Mouse (Mus musculus): Measurements from ENCODE around the gene Bach2. TPM values are rescaled to one million over a fixed set of nuclear protein-coding genes. Genes with fewer than 3 reads are reported as not detected.

Gene Bach2
- total and polyA plus RNA-seq, 2 experiments from 2014 or later = 2.1 to 2.4 TPM

- DNase-seq (ENCODE audit: low spot score) = peak; percentile 72
- 0 out of 2 replicates have a peak, but pooled peaks cover 6% of the 10 kb centered on the region for H3K4me1 ChIP-seq (ENCODE audit: control insufficient read depth, insufficient read depth)
- peak overlapping the region; percentile 96 for H3K27ac ChIP-seq (ENCODE audit: low read depth)
- under 1% methylated on average over 26 of the region's 26 CpGs for WGBS
- H3K36me3 ChIP-seq (replicated peaks; ENCODE audit: control insufficient read depth, insufficient read depth, low read length) = no peaks in the 10 kb centered on the region
- no peak for TF ChIP-seq EP300 (IDR thresholded peaks at IDR 0.05; ENCODE audit: low read depth)
- peak; percentile 53 for TF ChIP-seq CTCF (IDR thresholded peaks at IDR 0.05; ENCODE audit: low read depth)
- H3K27me3 ChIP-seq (ENCODE audit: control insufficient read depth, insufficient read depth, low read length) = no peaks in the 10 kb centered on the region
- peak; percentile 60 for ATAC-seq (ENCODE audit: insufficient read depth, low read depth)
- H3K9ac ChIP-seq (replicated peaks; ENCODE audit: low read depth, low read length) = peak overlapping the region; percentile 93
- no peaks in the 10 kb centered on the region for H3K9me3 ChIP-seq (replicated peaks; ENCODE audit: control insufficient read depth, low read length)
- peak overlapping the region; percentile 96 for H3K4me3 ChIP-seq (ENCODE audit: low read depth, low read length)
- peak overlapping the region; percentile 98 for H3K4me2 ChIP-seq (ENCODE audit: low read depth, low read length)
Measured at GRCm38 (mm10) chr4:32239749-32240131, 1.1 kb downstream of the Bach2 start.

DNA sequence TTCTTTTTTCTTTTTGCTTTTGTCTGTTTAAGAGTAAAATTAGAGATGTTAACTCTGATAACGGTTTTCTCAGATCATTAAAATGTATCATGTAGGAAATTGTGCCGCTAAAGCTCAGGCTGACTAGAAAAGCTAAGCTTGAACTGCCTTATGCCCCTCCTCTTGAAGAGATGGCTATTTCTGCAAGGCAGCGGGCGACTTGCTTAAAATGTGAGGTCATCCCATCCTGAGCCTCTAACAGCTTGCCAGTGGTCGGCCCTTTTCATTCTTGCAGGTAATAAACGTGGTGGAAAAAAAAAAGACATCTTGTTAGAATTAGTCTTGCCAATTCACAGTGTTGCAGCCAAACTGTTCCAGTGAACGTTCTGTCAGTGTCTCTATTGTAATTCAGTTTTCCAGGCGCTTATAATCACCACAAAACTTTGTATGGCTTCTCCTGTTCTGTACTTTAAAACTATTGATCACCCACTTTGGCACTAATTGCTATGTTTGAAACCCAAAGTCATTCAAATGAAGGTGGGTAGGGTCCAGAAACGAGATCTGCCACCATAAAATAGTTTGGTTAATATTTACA is 1.9 kb downstream of the Bach2 start:
- Histone ChIP-seq H3K9ac (replicated peaks; ENCODE audit: low read depth, low read length) (no peak overlapping the region), H3K27ac (ENCODE audit: low read depth) (no peak overlapping the region), H3K4me3 (ENCODE audit: low read depth, low read length) (peak overlapping the region; percentile 96), H3K4me2 (ENCODE audit: low read depth, low read length) (peak overlapping the region; percentile 98), H3K9me3 (replicated peaks; ENCODE audit: control insufficient read depth, low read length) (no peaks in the 10 kb centered on the region), H3K36me3 (replicated peaks; ENCODE audit: control insufficient read depth, insufficient read depth, low read length) (no peaks in the 10 kb centered on the region), H3K4me1 (ENCODE audit: control insufficient read depth, insufficient read depth) (0 out of 2 replicates have a peak, but pooled peaks cover 6% of the 10 kb centered on the region), H3K27me3 (ENCODE audit: control insufficient read depth, insufficient read depth, low read length) (no peaks in the 10 kb centered on the region)
- TF ChIP-seq EP300 (IDR thresholded peaks at IDR 0.05; ENCODE audit: low read depth) = no peak
- no peak for TF ChIP-seq CTCF (IDR thresholded peaks at IDR 0.05; ENCODE audit: low read depth)
- DNase-seq (ENCODE audit: low spot score) (no peak), ATAC-seq (ENCODE audit: insufficient read depth, low read depth) (no peak)
- WGBS = 43% methylated on average over 9 of the region's 9 CpGs

- Histone ChIP-seq H3K4me2 (ENCODE audit: low read depth, low read length) (no peak overlapping the region), H3K27ac (ENCODE audit: low read depth) (no peak overlapping the region), H3K9ac (replicated peaks; ENCODE audit: low read depth, low read length) (no peak overlapping the region), H3K4me1 (ENCODE audit: control insufficient read depth, insufficient read depth) (peaks cover 12% of the 10 kb centered on the region; the same call in 1 of the 2 replicates), H3K4me3 (ENCODE audit: low read depth, low read length) (no peak overlapping the region), H3K9me3 (replicated peaks; ENCODE audit: control insufficient read depth, low read length) (no peaks in the 10 kb centered on the region), H3K27me3 (ENCODE audit: control insufficient read depth, insufficient read depth, low read length) (no peaks in the 10 kb centered on the region), H3K36me3 (replicated peaks; ENCODE audit: control insufficient read depth, insufficient read depth, low read length) (no peaks in the 10 kb centered on the region)
- 84% methylated on average over 6 of the region's 6 CpGs for WGBS
- DNase-seq (ENCODE audit: low spot score) = no peak
- no peak for ATAC-seq (ENCODE audit: insufficient read depth, low read depth)
- TF ChIP-seq EP300 (IDR thresholded peaks at IDR 0.05; ENCODE audit: low read depth) (no peak), CTCF (IDR thresholded peaks at IDR 0.05; ENCODE audit: low read depth) (no peak)
Measured at GRCm38 (mm10) chr4:32241351-32241980, 2.9 kb downstream of the Bach2 start.

GRCm38 (mm10) chr4:32242122-32242615 is 3.6 kb downstream of the Bach2 start:
- ATAC-seq (ENCODE audit: insufficient read depth, low read depth) (no peak), DNase-seq (ENCODE audit: low spot score) (no peak)
- Histone ChIP-seq H3K27me3 (ENCODE audit: control insufficient read depth, insufficient read depth, low read length) (no peaks in the 10 kb centered on the region), H3K36me3 (replicated peaks; ENCODE audit: control insufficient read depth, insufficient read depth, low read length) (no peaks in the 10 kb centered on the region), H3K4me1 (ENCODE audit: control insufficient read depth, insufficient read depth) (peaks cover 19% of the 10 kb centered on the region), H3K9me3 (replicated peaks; ENCODE audit: control insufficient read depth, low read length) (no peaks in the 10 kb centered on the region), H3K9ac (replicated peaks; ENCODE audit: low read depth, low read length) (no peak overlapping the region), H3K4me3 (ENCODE audit: low read depth, low read length) (no peak overlapping the region), H3K4me2 (ENCODE audit: low read depth, low read length) (no peak overlapping the region), H3K27ac (ENCODE audit: low read depth) (no peak overlapping the region)
- WGBS = 64% methylated on average over 6 of the region's 6 CpGs
- TF ChIP-seq CTCF (IDR thresholded peaks at IDR 0.05; ENCODE audit: low read depth) (no peak), EP300 (IDR thresholded peaks at IDR 0.05; ENCODE audit: low read depth) (no peak)

DNA sequence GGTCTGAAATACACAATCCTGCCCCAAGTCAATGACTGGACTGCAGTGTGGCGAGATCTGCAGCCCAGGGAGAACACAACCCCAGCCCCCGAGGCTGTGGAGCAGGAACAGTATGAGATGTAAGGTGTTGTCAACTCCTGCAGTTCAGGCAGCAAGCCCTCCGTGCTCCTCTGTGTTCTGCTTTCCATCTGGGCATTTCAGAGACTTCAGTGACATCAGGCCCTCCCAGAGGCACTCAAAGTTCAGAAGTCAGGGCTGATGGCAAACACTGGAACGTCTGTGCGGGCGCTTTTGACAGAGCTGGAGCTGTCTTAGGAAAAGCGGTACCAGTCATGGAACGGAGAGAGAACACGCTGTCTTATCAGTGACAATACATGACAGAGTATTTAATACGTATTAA is 4.9 kb downstream of the Bach2 start:
- DNase-seq (ENCODE audit: low spot score) = peak; percentile 68
- Histone ChIP-seq H3K36me3 (replicated peaks; ENCODE audit: control insufficient read depth, insufficient read depth, low read length) (no peaks in the 10 kb centered on the region), H3K27ac (ENCODE audit: low read depth) (peak overlapping the region; percentile 60), H3K4me3 (ENCODE audit: low read depth, low read length) (no peak overlapping the region), H3K4me2 (ENCODE audit: low read depth, low read length) (peak overlapping the region; percentile 25), H3K4me1 (ENCODE audit: control insufficient read depth, insufficient read depth) (peaks cover 29% of the 10 kb centered on the region), H3K9ac (replicated peaks; ENCODE audit: low read depth, low read length) (no peak overlapping the region), H3K27me3 (ENCODE audit: control insufficient read depth, insufficient read depth, low read length) (no peaks in the 10 kb centered on the region), H3K9me3 (replicated peaks; ENCODE audit: control insufficient read depth, low read length) (no peaks in the 10 kb centered on the region)
- 0 out of 2 replicates have a peak, but pooled peaks have one; percentile 8 for ATAC-seq (ENCODE audit: insufficient read depth, low read depth)
- no peak for TF ChIP-seq CTCF (IDR thresholded peaks at IDR 0.05; ENCODE audit: low read depth)
- no peak for TF ChIP-seq EP300 (IDR thresholded peaks at IDR 0.05; ENCODE audit: low read depth)
- 37% methylated on average over 10 of the region's 10 CpGs for WGBS

All from heart, postnatal 0 days (tissue).